Comparison of ENCODE assay signal across 12 mouse cellular contexts in the genomic region with DNA sequence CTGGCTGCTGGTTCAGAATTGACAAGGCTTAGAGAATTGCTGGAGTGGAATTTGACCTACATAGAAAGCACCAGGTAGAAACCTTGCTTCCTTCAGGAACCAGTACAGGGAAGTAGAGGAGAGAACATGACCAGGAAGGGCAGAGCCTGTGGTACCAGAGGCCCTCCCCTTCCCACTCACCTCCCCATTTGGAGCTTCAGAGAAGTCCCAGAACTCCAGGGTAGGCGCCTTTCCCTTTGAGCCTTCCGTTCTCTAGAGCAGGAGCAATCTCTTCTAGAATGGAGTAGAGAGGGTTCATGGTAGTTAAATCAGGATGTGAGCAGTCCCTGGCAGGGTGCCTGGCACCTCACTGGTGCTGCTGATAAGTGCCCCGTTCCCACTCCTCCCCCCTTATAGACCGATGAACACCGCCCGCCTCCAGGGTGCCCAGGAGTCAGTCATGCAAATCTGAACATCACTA. TPM values are rescaled to one million over a fixed set of nuclear protein-coding genes. Genes with fewer than 3 reads are reported as not detected.
DNase-seq lines count a peak whose midpoint lies in the region; ATAC-seq and TF ChIP-seq lines count a peak whose summit lies in the region.
"Had no signal": no experiment of that assay in that cellular context is flagged by ENCODE, and none has a peak within 500 bp of the region (broad histone marks: within the 10 kb centered on the region; RNA-seq: fewer than 3 reads in every experiment).

No protein-coding gene starts in this region.

- DNase-seq in lung, postnatal 0 days (ENCODE audit: low spot score) = peak; percentile 52
- DNase-seq in lung, postnatal 25 days (ENCODE audit: low spot score) = no peak
- peak; percentile 47 for DNase-seq in kidney, postnatal 10 days
- no peak for DNase-seq in urinary bladder, postnatal 10 days (ENCODE audit: low spot score)
- DNase-seq in right cerebral cortex, postnatal 10 days (ENCODE audit: low spot score in 2 of 2) = no peak
- DNase-seq: adrenal gland, postnatal 10 days; cerebellum, adult 2 months had no signal

- peak; percentile 27; the same call in 1 of the 2 replicates for ATAC-seq in lung, postnatal 0 days
- peak; percentile 61 for ATAC-seq in heart, embryonic 15.5 days (replicated peaks; ENCODE audit: insufficient number of reproducible peaks, insufficient read depth, low FRiP score, low read depth)
- ATAC-seq in hindbrain, embryonic 12.5 days (ENCODE audit: low FRiP score) = no peak

- H3K79me2 ChIP-seq in myocyte (ENCODE audit: control insufficient read depth, insufficient read depth) = peaks cover 100% of the 10 kb centered on the region

- no peak overlapping the region for H3K9ac ChIP-seq in lung, postnatal 0 days (replicated peaks; ENCODE audit: low read depth)
- H3K9ac ChIP-seq in heart, embryonic 15.5 days = peak overlapping the region; percentile 15; the same call in 1 of the 2 replicates
- H3K9ac ChIP-seq in hindbrain, embryonic 12.5 days = no peak overlapping the region
- H3K9ac ChIP-seq: midbrain, embryonic 12.5 days had no signal

- H3K4me1 ChIP-seq in lung, postnatal 0 days (ENCODE audit: insufficient read depth, low read depth, low read length) = peaks cover 24% of the 10 kb centered on the region
- H3K4me1 ChIP-seq in heart, embryonic 15.5 days (replicated peaks) = peaks cover 97% of the 10 kb centered on the region
- peaks cover 28% of the 10 kb centered on the region for H3K4me1 ChIP-seq in hindbrain, embryonic 12.5 days

- 42% methylated on average over 6 of the region's 6 CpGs for WGBS in lung, postnatal 0 days
- 20% methylated on average over 6 of the region's 6 CpGs for WGBS in heart, embryonic 15.5 days
- WGBS in hindbrain, embryonic 12.5 days = 58% methylated on average over 6 of the region's 6 CpGs

- 0 out of 2 replicates have a peak overlapping the region, but pooled peaks have one; percentile 15 for H3K27ac ChIP-seq in lung, postnatal 0 days (ENCODE audit: low read length)
- H3K27ac ChIP-seq in heart, embryonic 15.5 days = peak overlapping the region; percentile 90
- no peak overlapping the region for H3K27ac ChIP-seq in hindbrain, embryonic 12.5 days
- H3K27ac ChIP-seq: forebrain, embryonic 10.5 days; midbrain, embryonic 12.5 days had no signal

- no peaks in the 10 kb centered on the region for H3K27me3 ChIP-seq in lung, postnatal 0 days (replicated peaks; ENCODE audit: insufficient read depth, low read length)
- no peaks in the 10 kb centered on the region for H3K27me3 ChIP-seq in heart, embryonic 15.5 days
- no peaks in the 10 kb centered on the region for H3K27me3 ChIP-seq in myocyte (ENCODE audit: control insufficient read depth, insufficient read depth, insufficient read length)
- H3K27me3 ChIP-seq in hindbrain, embryonic 12.5 days = no peaks in the 10 kb centered on the region
- H3K27me3 ChIP-seq: midbrain, embryonic 12.5 days had no signal

- H3K36me3 ChIP-seq in lung, postnatal 0 days (ENCODE audit: insufficient read depth, low read length) = no peaks in the 10 kb centered on the region
- H3K36me3 ChIP-seq in heart, embryonic 15.5 days = peaks cover 5% of the 10 kb centered on the region
- peaks cover 4% of the 10 kb centered on the region for H3K36me3 ChIP-seq in myocyte (ENCODE audit: control insufficient read depth, insufficient read depth)
- H3K36me3 ChIP-seq in hindbrain, embryonic 12.5 days = peaks cover 10% of the 10 kb centered on the region; the same call in 1 of the 2 replicates

- no peaks in the 10 kb centered on the region for H3K9me3 ChIP-seq in lung, postnatal 0 days (ENCODE audit: low read length)
- H3K9me3 ChIP-seq in heart, embryonic 15.5 days (replicated peaks) = no peaks in the 10 kb centered on the region
- no peaks in the 10 kb centered on the region for H3K9me3 ChIP-seq in hindbrain, embryonic 12.5 days (replicated peaks)
- H3K9me3 ChIP-seq: forebrain, embryonic 10.5 days; midbrain, embryonic 12.5 days had no signal

- no peak for TF ChIP-seq CTCF in lung, postnatal 0 days (IDR thresholded peaks at IDR 0.05)

- no peak overlapping the region for H3ac ChIP-seq in myocyte (ENCODE audit: control insufficient read depth, insufficient read length)

- TF ChIP-seq POLR2A in myocyte (IDR thresholded peaks at IDR 0.05; ENCODE audit: insufficient read length, low read depth) = no peak

- no peak overlapping the region for H3K4me2 ChIP-seq in lung, postnatal 0 days (replicated peaks; ENCODE audit: low read depth, low read length)
- peak overlapping the region; percentile 35 for H3K4me2 ChIP-seq in heart, embryonic 15.5 days
- peak overlapping the region; percentile 8 for H3K4me2 ChIP-seq in myocyte (ENCODE audit: low read depth)
- no peak overlapping the region for H3K4me2 ChIP-seq in hindbrain, embryonic 12.5 days (replicated peaks)
- H3K4me2 ChIP-seq: midbrain, embryonic 12.5 days had no signal

- H3K4me3 ChIP-seq in lung, postnatal 0 days (ENCODE audit: low read depth, low read length) = no peak overlapping the region
- no peak overlapping the region for H3K4me3 ChIP-seq in heart, embryonic 15.5 days
- no peak overlapping the region for H3K4me3 ChIP-seq in myocyte
- no peak overlapping the region for H3K4me3 ChIP-seq in hindbrain, embryonic 12.5 days
- H3K4me3 ChIP-seq: forebrain, embryonic 10.5 days; midbrain, embryonic 12.5 days had no signal

- TF ChIP-seq EP300 in lung, postnatal 0 days (IDR thresholded peaks at IDR 0.05) = no peak

TF ChIP-seq in myocyte, 11 proteins besides CTCF, POLR2A, EP300 and RAD21:
- no peak for TF ChIP-seq MAX (IDR thresholded peaks at IDR 0.05; ENCODE audit: low read depth)

RNA-seq across cellular contexts. Expression of a gene that starts 7.1 kb away (rescaled TPM):
- 16.7 and 20.4 TPM in 2 replicates for polyA plus RNA-seq in lung, postnatal 0 days (2015; fragmentation: Nextera tagmentation; extraction: Ambion mirVana)
- polyA plus RNA-seq in heart, embryonic 15.5 days (2015; fragmentation: Nextera tagmentation; extraction: Ambion mirVana) = 119 and 127 TPM in 2 replicates
- polyA plus RNA-seq in myocyte (2012; fragmentation: generic; extraction: Trizol) = 55.8 TPM
- 103 and 112 TPM in 2 replicates for polyA plus RNA-seq in hindbrain, embryonic 12.5 days (2016; fragmentation: Nextera tagmentation; extraction: Ambion mirVana)

RNA-seq across cellular contexts. Expression of a gene that starts 58.4 kb away (rescaled TPM):
- polyA plus RNA-seq in lung, postnatal 0 days (2015; fragmentation: Nextera tagmentation; extraction: Ambion mirVana) = 4.6 and 5.8 TPM in 2 replicates
- polyA plus RNA-seq in heart, embryonic 15.5 days (2015; fragmentation: Nextera tagmentation; extraction: Ambion mirVana) = 9.9 and 10.6 TPM in 2 replicates
- polyA plus RNA-seq in myocyte (2012; fragmentation: generic; extraction: Trizol) = 7.2 TPM
- polyA plus RNA-seq in hindbrain, embryonic 12.5 days (2016; fragmentation: Nextera tagmentation; extraction: Ambion mirVana) = 7.3 and 9.7 TPM in 2 replicates

Comparison
In these comparisons a context has a peak if more than half of its experiments do, and no peak if none do; other contexts are left out.
1. DNase-seq: peak in lung, postnatal 0 days (single experiment) and kidney, postnatal 10 days (single experiment); none in lung, postnatal 25 days (single experiment), urinary bladder, postnatal 10 days (single experiment) and right cerebral cortex, postnatal 10 days (0 of 2).
2. H3K4me2 ChIP-seq: peak in heart, embryonic 15.5 days (single experiment) and myocyte (single experiment); none in lung, postnatal 0 days (single experiment) and hindbrain, embryonic 12.5 days (single experiment).